Mouse (Mus musculus) kidney, adult 2 months (tissue): ENCODE data around the gene Klk1b3. TPM values are rescaled to one million over a fixed set of nuclear protein-coding genes. Genes with fewer than 3 reads are reported as not detected.

Experiments
- DNase-seq: peaks from one replicate; pipeline ENCODE4 v3.0.0; 2021
- H3K27ac ChIP-seq: fragments of 200-500 bp; 2 replicates; pipeline ENCODE4 v1.5.1; 2012; ENCODE audit warnings: low read depth, low read length, control low read depth, inconsistent platforms; ENCODE audit not compliant: insufficient read depth
- H3K27me3 ChIP-seq: fragments of 200-500 bp; replicated peaks from 2 replicates; pipeline ENCODE4 v1.6.1; 2012; ENCODE audit warnings: mild to moderate bottlenecking, moderate library complexity, low read length, inconsistent platforms; ENCODE audit not compliant: control insufficient read depth, insufficient read depth
- H3K36me3 ChIP-seq: fragments of 200-500 bp; 2 replicates; pipeline ENCODE4 v1.6.1; 2012; ENCODE audit warnings: mild to moderate bottlenecking, moderate library complexity, low read length, inconsistent platforms; ENCODE audit not compliant: control insufficient read depth, insufficient read depth
- H3K4me1 ChIP-seq: fragments of 200-500 bp; 2 replicates; pipeline ENCODE4 v1.6.1; 2011; ENCODE audit warnings: low read length; ENCODE audit not compliant: control insufficient read depth, insufficient read depth
- H3K4me3 ChIP-seq: fragments of 200-500 bp; 2 replicates; pipeline ENCODE4 v1.5.1; 2011; ENCODE audit warnings: mild to moderate bottlenecking, low read depth, low read length, control low read depth; ENCODE audit not compliant: insufficient read depth
- CTCF ChIP-seq: fragments of 200-500 bp; conservative IDR thresholded peaks from 2 replicates; pipeline ENCODE4 v1.5.1; 2011; ENCODE audit warnings: low read depth, mild to moderate bottlenecking, control low read depth, low read length, moderate library complexity, mixed read lengths; ENCODE audit not compliant: insufficient read depth, insufficient read length
- POLR2A ChIP-seq: fragments of 200-500 bp; IDR thresholded peaks from one replicate; pipeline ENCODE4 v1.6.1; 2011; ENCODE audit warnings: low read depth, low read length, control low read depth
- whole genome bisulfite sequencing: fragments of 180-500 bp; shearing (Covaris S2); methylation state at CpG from one replicate; pipeline ENCODE4 v1.1.7; 2018; 5-methylcytosine and 5-hydroxymethylcytosine counted together
- polyA plus RNA-seq: library from polyadenylated mRNA; depleted of rRNA; stranded (reverse); fragments of >200 nt; gene quantifications from 2 replicates; pipeline ENCODE4 v1.2.3, GENCODE M21; 2012

The Klk1b3 gene
- polyA plus RNA-seq, 1 experiment: 3.3 TPM

DNA sequence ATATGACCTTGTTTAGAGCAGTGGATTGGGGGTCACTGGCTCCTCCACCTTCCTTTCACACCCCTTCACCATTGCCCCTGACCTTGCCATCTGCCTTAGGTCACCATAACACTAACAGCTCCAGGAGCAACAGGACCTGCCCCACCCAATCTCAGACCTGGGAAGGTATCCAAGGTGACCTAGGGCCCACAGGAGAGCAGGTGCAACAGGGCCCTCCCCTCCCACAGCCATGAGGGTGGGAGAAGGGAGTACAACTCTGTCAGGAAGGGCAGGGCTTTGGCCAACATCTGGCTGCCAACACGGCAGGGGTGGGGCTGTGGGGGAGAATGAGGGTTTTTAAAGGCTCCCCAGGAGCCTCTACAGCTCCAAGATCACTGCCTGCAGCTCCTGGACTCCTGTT, 27.1 kb downstream of the Klk1b3 start, which contains the start of gene Klk1:
Gene Klk1, plus strand, starts transcription at position 285 of the 400 bp plus-strand sequence.
- Histone ChIP-seq H3K4me1 (no peaks in the 10 kb centered on the region), H3K27me3 (no peaks in the 10 kb centered on the region), H3K4me3 (peak within 1 kb of the TSS; percentile 36), H3K36me3 (no peaks in the 10 kb centered on the region), H3K27ac (peak within 1 kb of the TSS; percentile 98)
- DNase-seq: peak; percentile 66
- WGBS: 32% methylated on average over 1 of the region's 1 CpGs
- TF ChIP-seq POLR2A (no peak), CTCF (no peak)

DNA sequence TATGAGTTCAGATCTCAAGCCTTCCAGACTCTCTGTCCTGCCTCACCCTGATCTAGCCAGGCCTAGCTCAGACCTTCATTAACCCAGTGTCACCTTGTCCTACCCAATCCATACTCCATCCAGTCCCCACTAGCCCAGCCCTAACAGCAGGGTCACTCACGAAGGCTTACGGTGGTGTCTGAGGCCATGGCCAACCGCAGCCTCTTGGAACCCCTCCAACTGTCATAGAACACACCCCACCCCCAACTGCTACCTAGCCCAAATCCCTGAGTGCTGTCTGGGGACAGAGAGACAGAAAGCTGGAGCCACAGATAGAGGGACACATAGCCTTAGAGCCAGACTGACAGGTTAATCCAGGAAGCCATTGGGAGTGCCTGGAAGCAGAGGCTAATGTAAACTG, 37.9 kb downstream of the Klk1b3 start, which contains the start of gene Gm36864:
Gene Gm36864, plus strand, starts transcription at position 269 of the 400 bp plus-strand sequence.
- DNase-seq: peak; percentile 13
- Histone ChIP-seq H3K36me3 (no peaks in the 10 kb centered on the region), H3K4me3 (no peak within 1 kb of the TSS), H3K27me3 (no peaks in the 10 kb centered on the region), H3K4me1 (no peaks in the 10 kb centered on the region), H3K27ac (peak within 1 kb of the TSS; percentile 9; the same call in 1 of the 2 replicates)
- TF ChIP-seq CTCF (no peak), POLR2A (no peak)
- 40% methylated on average over 3 of the region's 3 CpGs for WGBS

DNA sequence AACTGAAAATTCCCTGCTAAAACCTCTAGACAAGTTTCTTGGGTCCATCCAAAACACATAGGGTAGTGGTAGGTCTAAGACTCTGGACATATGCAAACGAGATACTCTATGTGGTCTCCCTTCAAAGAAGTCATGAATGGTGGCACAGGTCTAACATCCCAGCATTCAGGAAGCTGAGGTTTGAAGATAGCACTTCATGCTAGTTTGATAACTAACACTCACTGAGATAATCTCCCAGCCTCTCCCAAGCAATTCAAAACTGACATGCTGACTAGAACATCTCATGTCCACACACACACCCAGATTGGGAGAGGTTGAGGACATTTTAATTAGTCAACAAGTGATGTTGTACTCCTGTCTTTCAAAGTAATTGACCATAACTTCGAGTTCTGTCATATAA, 41.9 kb downstream of the Klk1b3 start:
- Histone ChIP-seq H3K36me3 (no peaks in the 10 kb centered on the region), H3K4me3 (no peak overlapping the region), H3K27ac (peak overlapping the region; percentile 89; the same call in 1 of the 2 replicates), H3K4me1 (no peaks in the 10 kb centered on the region), H3K27me3 (no peaks in the 10 kb centered on the region)
- WGBS: 44% methylated on average over 2 of the region's 2 CpGs
- TF ChIP-seq POLR2A: no peak
- no peak for TF ChIP-seq CTCF
- no peak for DNase-seq

DNA sequence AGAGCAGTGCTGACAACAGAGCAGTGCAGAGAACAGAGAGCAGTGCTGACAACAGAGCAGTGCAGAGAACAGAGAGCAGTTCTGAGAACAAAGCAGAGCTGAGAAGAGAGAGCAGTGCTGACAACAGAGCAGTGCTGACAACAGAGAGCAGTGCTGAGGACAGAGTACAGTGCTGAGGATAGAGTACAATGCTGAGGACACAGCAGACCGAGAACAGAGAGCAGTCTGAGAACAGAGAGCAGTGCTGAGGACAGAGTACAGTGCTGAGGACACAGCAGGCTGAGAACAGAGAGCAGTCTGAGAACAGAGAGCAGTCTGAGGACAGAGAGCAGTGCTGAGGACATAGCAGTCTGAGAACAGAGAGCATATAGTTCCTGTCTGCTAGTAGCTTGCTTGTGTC, 42.7 kb downstream of the Klk1b3 start:
- TF ChIP-seq CTCF (no peak), POLR2A (no peak)
- no peaks in the 10 kb centered on the region for H3K27me3 ChIP-seq
- H3K4me1 ChIP-seq: peaks cover 7% of the 10 kb centered on the region; the same call in 1 of the 2 replicates
- 31% methylated on average over 1 of the region's 1 CpGs for WGBS
- H3K36me3 ChIP-seq: no peaks in the 10 kb centered on the region
- peak overlapping the region; percentile 35 for H3K4me3 ChIP-seq
- peak overlapping the region; percentile 89 for H3K27ac ChIP-seq
- DNase-seq: peak; percentile 58

DNA sequence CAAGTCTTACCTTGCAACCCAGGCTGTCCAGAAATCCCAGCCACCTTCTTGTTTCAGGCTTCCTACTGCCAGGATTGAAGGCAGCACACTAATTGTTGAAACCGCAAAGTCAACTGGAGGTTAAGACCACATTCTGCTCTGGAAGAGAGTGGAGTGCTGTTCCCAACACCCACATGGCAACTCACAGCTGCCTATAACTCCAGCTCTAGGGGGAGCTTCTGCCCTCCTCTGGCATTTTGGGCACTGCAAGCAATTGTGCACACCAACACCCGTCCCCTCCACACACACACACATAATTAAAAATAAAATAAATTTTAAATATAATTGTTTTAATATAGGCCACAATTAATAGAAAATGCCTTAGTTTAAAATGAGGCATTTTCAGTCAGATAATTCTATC, 43.2 kb downstream of the Klk1b3 start:
- H3K4me1 ChIP-seq: peaks cover 8% of the 10 kb centered on the region; the same call in 1 of the 2 replicates
- H3K27me3 ChIP-seq: no peaks in the 10 kb centered on the region
- peak overlapping the region; percentile 35 for H3K4me3 ChIP-seq
- DNase-seq: peak; percentile 41
- 57% methylated on average over 2 of the region's 2 CpGs for WGBS
- TF ChIP-seq POLR2A: no peak
- peak; percentile 44; the same call in 1 of the 2 replicates for TF ChIP-seq CTCF
- H3K27ac ChIP-seq: peak overlapping the region; percentile 89
- H3K36me3 ChIP-seq: no peaks in the 10 kb centered on the region

DNA sequence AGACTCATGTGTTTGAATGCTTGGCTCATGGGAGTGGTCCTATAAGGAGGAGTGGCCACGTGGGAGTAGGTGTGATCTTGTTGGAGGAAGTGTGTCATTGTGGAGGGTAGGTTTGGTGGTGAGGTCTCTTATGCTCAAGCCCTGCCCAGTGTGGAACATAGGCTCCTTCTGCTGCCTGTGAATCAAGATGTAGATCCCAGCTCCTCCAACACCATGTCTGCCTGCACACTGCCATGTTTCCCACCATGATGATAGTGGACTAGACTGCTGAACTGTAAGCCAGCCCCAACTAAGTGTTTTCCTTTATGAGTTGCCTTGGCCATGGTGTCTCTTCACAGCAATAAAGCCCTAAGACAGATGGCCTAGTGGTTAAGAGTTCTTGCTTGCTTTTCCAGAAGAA, 46.1 kb downstream of the Klk1b3 start:
- 41% methylated on average over 1 of the region's 1 CpGs for WGBS
- no peak overlapping the region for H3K4me3 ChIP-seq
- H3K27ac ChIP-seq: no peak overlapping the region
- H3K4me1 ChIP-seq: peaks cover 8% of the 10 kb centered on the region; the same call in 1 of the 2 replicates
- H3K27me3 ChIP-seq: no peaks in the 10 kb centered on the region
- no peaks in the 10 kb centered on the region for H3K36me3 ChIP-seq
- no peak for TF ChIP-seq POLR2A
- TF ChIP-seq CTCF: no peak
- DNase-seq: no peak

DNA sequence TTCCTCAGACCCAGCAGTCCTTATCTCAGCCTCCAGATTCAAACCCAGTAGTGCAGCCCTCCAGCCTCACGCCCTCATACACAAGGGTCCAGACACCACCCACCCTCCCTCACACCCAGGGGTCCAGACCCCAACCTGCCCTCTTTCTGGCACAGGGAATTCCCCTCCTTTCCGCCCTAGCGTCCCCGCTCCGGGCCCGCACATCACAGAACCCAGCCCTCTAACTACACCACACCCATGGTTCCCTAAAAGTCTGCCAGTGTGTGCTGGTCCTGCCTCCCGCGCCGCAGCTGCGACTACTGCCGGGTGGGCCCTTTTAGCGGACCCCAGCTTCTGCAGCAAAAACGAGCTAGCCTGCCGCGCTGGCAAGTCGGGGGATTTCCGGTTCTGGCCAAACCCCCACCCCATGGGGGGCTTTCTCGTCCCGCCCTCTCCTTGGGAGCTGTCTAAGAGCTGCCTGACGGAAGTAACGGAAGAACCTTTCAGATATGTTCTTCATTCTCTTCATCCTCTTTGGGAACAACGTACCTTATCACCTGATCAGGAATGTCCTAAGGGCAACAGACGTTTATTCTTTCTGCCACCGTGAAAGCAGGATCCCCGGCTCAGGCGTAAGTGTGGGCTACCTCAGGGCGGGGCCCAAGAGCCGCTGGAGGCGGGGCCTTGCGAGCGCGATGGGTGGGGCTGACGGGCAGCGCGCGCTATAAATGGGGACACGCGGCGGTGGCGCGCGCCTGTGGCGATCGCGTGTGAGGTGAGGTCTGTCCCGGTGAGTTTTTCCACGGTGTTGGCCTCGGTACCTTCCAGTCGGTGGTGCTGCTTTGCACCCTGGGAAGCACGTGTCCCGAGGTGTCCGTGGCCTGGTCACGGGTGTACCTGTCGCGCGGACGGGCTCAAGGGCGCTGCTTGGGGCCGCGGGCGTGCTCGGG, 48.3 kb downstream of the Klk1b3 start, which contains the start of the genes 1700028J19Rik and 2410002F23Rik:
Gene 1700028J19Rik, minus strand, starts transcription at position 641 of the 929 bp plus-strand sequence.
Gene 2410002F23Rik, plus strand, starts transcription at position 668 of the 929 bp plus-strand sequence.
- Histone ChIP-seq H3K4me1 (peaks cover 8% of the 10 kb centered on the region; the same call in 1 of the 2 replicates), H3K36me3 (no peaks in the 10 kb centered on the region), H3K4me3 (peak within 1 kb of the TSS; percentile 96), H3K27me3 (no peaks in the 10 kb centered on the region), H3K27ac (peak within 1 kb of the TSS; percentile 90)
- peak; percentile 92 for DNase-seq
- WGBS: under 1% methylated on average over 62 of the region's 62 CpGs
- no peak for TF ChIP-seq CTCF
- TF ChIP-seq POLR2A: peak; percentile 96
